Comparison of ENCODE assay signal across 9 mouse cellular contexts in genomic region chr13:31877061-31877460, GRCm38 (mm10).
A peak's percentile ranks its signal among the peaks of the same experiment; 100 is the strongest.
DNase-seq lines count a peak whose midpoint lies in the region; ATAC-seq and TF ChIP-seq lines count a peak whose summit lies in the region.
"Had no signal": no experiment of that assay in that cellular context is flagged by ENCODE, and none has a peak within 500 bp of the region (broad histone marks: within the 10 kb centered on the region; RNA-seq: fewer than 3 reads in every experiment).

No protein-coding gene starts in this region.

- ATAC-seq in lung, postnatal 0 days: peak; percentile 48
- ATAC-seq in hindbrain, embryonic 13.5 days (ENCODE audit: low FRiP score): no peak
- no peak for ATAC-seq in midbrain, embryonic 15.5 days (replicated peaks)

- no peaks in the 10 kb centered on the region for H3K36me3 ChIP-seq in lung, postnatal 0 days (ENCODE audit: insufficient read depth, low read length)
- H3K36me3 ChIP-seq in hindbrain, embryonic 13.5 days: no peaks in the 10 kb centered on the region
- H3K36me3 ChIP-seq in midbrain, embryonic 15.5 days (replicated peaks): no peaks in the 10 kb centered on the region

- TF ChIP-seq POLR2A in embryonic fibroblast, embryonic 13.5 days (IDR thresholded peaks at IDR 0.05; ENCODE audit: low read depth, low read length): no peak

- no peaks in the 10 kb centered on the region for H3K27me3 ChIP-seq in lung, postnatal 0 days (replicated peaks; ENCODE audit: insufficient read depth, low read length)
- no peaks in the 10 kb centered on the region for H3K27me3 ChIP-seq in hindbrain, embryonic 13.5 days
- H3K27me3 ChIP-seq in midbrain, embryonic 15.5 days (replicated peaks): no peaks in the 10 kb centered on the region

- H3K27ac ChIP-seq in embryonic fibroblast, embryonic 13.5 days (ENCODE audit: insufficient read depth, low read length): 0 out of 2 replicates have a peak overlapping the region, but pooled peaks have one; percentile 7
- no peak overlapping the region for H3K27ac ChIP-seq in lung, postnatal 0 days (ENCODE audit: low read length)
- no peak overlapping the region for H3K27ac ChIP-seq in left cerebral cortex, adult 2 months
- no peak overlapping the region for H3K27ac ChIP-seq in hindbrain, embryonic 13.5 days
- H3K27ac ChIP-seq in midbrain, embryonic 15.5 days: no peak overlapping the region
- H3K27ac ChIP-seq: liver, embryonic 14.5 days had no signal

- no peak overlapping the region for H3K9ac ChIP-seq in lung, postnatal 0 days (replicated peaks; ENCODE audit: low read depth)
- no peak overlapping the region for H3K9ac ChIP-seq in hindbrain, embryonic 13.5 days
- no peak overlapping the region for H3K9ac ChIP-seq in midbrain, embryonic 15.5 days
- H3K9ac ChIP-seq: liver, embryonic 14.5 days had no signal

- intact Hi-C loops in left cerebral cortex, adult 2 months (cut with DNase I): no loop called here

- WGBS in lung, postnatal 0 days: 23% methylated on average over 4 of the region's 4 CpGs
- 82% methylated on average over 4 of the region's 4 CpGs for WGBS in hindbrain, embryonic 13.5 days
- 80% methylated on average over 4 of the region's 4 CpGs for WGBS in midbrain, embryonic 15.5 days

- H3K4me1 ChIP-seq in embryonic fibroblast, embryonic 13.5 days (ENCODE audit: control insufficient read depth, insufficient read depth, low read length): peaks cover 9% of the 10 kb centered on the region
- H3K4me1 ChIP-seq in lung, postnatal 0 days (ENCODE audit: insufficient read depth, low read depth, low read length): no peaks in the 10 kb centered on the region
- H3K4me1 ChIP-seq in hindbrain, embryonic 13.5 days (replicated peaks): no peaks in the 10 kb centered on the region
- no peaks in the 10 kb centered on the region for H3K4me1 ChIP-seq in midbrain, embryonic 15.5 days

- DNase-seq in adrenal gland, postnatal 10 days: peak; percentile 18
- no peak for DNase-seq in adrenal gland, adult 8-10 months
- DNase-seq in kidney, adult 8-10 months: peak; percentile 11 to 50
- peak; percentile 64 for DNase-seq in lung, postnatal 0 days (ENCODE audit: low spot score)
- no peak for DNase-seq in left cerebral cortex, adult 2 months (ENCODE audit: extremely low spot score in 1 of 2, low spot score in 2 of 2)

- TF ChIP-seq CTCF in embryonic fibroblast, embryonic 13.5 days (IDR thresholded peaks at IDR 0.05; ENCODE audit: borderline replicate concordance, insufficient read depth, low read length): no peak
- no peak for TF ChIP-seq CTCF in lung, postnatal 0 days (IDR thresholded peaks at IDR 0.05)
- TF ChIP-seq CTCF in left cerebral cortex, adult 2 months (IDR thresholded peaks at IDR 0.05): no peak

- H3K4me2 ChIP-seq in lung, postnatal 0 days (replicated peaks; ENCODE audit: low read depth, low read length): no peak overlapping the region
- H3K4me2 ChIP-seq in hindbrain, embryonic 13.5 days: no peak overlapping the region
- H3K4me2 ChIP-seq in midbrain, embryonic 15.5 days: no peak overlapping the region

- H3K9me3 ChIP-seq in lung, postnatal 0 days (ENCODE audit: low read length): no peaks in the 10 kb centered on the region
- no peaks in the 10 kb centered on the region for H3K9me3 ChIP-seq in hindbrain, embryonic 13.5 days
- H3K9me3 ChIP-seq in midbrain, embryonic 15.5 days: no peaks in the 10 kb centered on the region

- TF ChIP-seq EP300 in lung, postnatal 0 days (IDR thresholded peaks at IDR 0.05): no peak

- H3K4me3 ChIP-seq in embryonic fibroblast, embryonic 13.5 days (ENCODE audit: insufficient read depth, low read length): no peak overlapping the region
- no peak overlapping the region for H3K4me3 ChIP-seq in lung, postnatal 0 days (ENCODE audit: low read depth, low read length)
- no peak overlapping the region for H3K4me3 ChIP-seq in left cerebral cortex, adult 2 months
- H3K4me3 ChIP-seq in hindbrain, embryonic 13.5 days: no peak overlapping the region
- no peak overlapping the region for H3K4me3 ChIP-seq in midbrain, embryonic 15.5 days

Comparison
In these comparisons a context has a peak if more than half of its experiments do, and no peak if none do; other contexts are left out.
1. DNase-seq: peak in adrenal gland, postnatal 10 days (single experiment), kidney, adult 8-10 months (2 of 2) and lung, postnatal 0 days (single experiment); none in adrenal gland, adult 8-10 months (single experiment) and left cerebral cortex, adult 2 months (0 of 2).